Mouse (Mus musculus): Measurements from ENCODE around the gene Gm11111.

Gene Gm11111

GRCm38 (mm10) chr5:98552395-98552794 is at the start of gene Gm11111:
TSS of gene Gm11111 (plus strand) at chr5:98552695.
- H3K27me3 ChIP-seq (ENCODE audit: control insufficient read depth, insufficient read depth, low read length, poor library complexity, severe bottlenecking), result no peaks in the 10 kb centered on the region
- no peaks in the 10 kb centered on the region for H3K36me3 ChIP-seq (ENCODE audit: control insufficient read depth, insufficient read depth, low read length, poor library complexity, severe bottlenecking)
- DNase-seq (ENCODE audit: low read depth, low spot score), result no peak

GRCm38 (mm10) chr5:98516214-98516613 is 36.3 kb upstream of the Gm11111 start:
- no peaks in the 10 kb centered on the region for H3K36me3 ChIP-seq (ENCODE audit: control insufficient read depth, insufficient read depth, low read length, poor library complexity, severe bottlenecking)
- DNase-seq (ENCODE audit: low read depth, low spot score), result no peak
- no peaks in the 10 kb centered on the region for H3K27me3 ChIP-seq (ENCODE audit: control insufficient read depth, insufficient read depth, low read length, poor library complexity, severe bottlenecking)

- DNase-seq (ENCODE audit: low read depth, low spot score), result no peak
- no peaks in the 10 kb centered on the region for H3K27me3 ChIP-seq (ENCODE audit: control insufficient read depth, insufficient read depth, low read length, poor library complexity, severe bottlenecking)
- no peaks in the 10 kb centered on the region for H3K36me3 ChIP-seq (ENCODE audit: control insufficient read depth, insufficient read depth, low read length, poor library complexity, severe bottlenecking)
These were observed 32.4 kb upstream of the Gm11111 start for GRCm38 (mm10) chr5:98520118-98520517.

GRCm38 (mm10) chr5:98522270-98522977 is 30.1 kb upstream of the Gm11111 start:
- Histone ChIP-seq H3K36me3 (ENCODE audit: control insufficient read depth, insufficient read depth, low read length, poor library complexity, severe bottlenecking) (no peaks in the 10 kb centered on the region), H3K27me3 (ENCODE audit: control insufficient read depth, insufficient read depth, low read length, poor library complexity, severe bottlenecking) (no peaks in the 10 kb centered on the region)
- DNase-seq (ENCODE audit: low read depth, low spot score), result no peak

- Histone ChIP-seq H3K36me3 (ENCODE audit: control insufficient read depth, insufficient read depth, low read length, poor library complexity, severe bottlenecking) (no peaks in the 10 kb centered on the region), H3K27me3 (ENCODE audit: control insufficient read depth, insufficient read depth, low read length, poor library complexity, severe bottlenecking) (no peaks in the 10 kb centered on the region)
- DNase-seq (ENCODE audit: low read depth, low spot score), result no peak
These were observed 29.4 kb upstream of the Gm11111 start for GRCm38 (mm10) chr5:98523050-98523449.

- Histone ChIP-seq H3K27me3 (ENCODE audit: control insufficient read depth, insufficient read depth, low read length, poor library complexity, severe bottlenecking) (no peaks in the 10 kb centered on the region), H3K36me3 (ENCODE audit: control insufficient read depth, insufficient read depth, low read length, poor library complexity, severe bottlenecking) (no peaks in the 10 kb centered on the region)
- no peak for DNase-seq (ENCODE audit: low read depth, low spot score)
These were observed 28.7 kb upstream of the Gm11111 start for GRCm38 (mm10) chr5:98523783-98524182.

GRCm38 (mm10) chr5:98541333-98541732 is 11.2 kb upstream of the Gm11111 start:
- Histone ChIP-seq H3K36me3 (ENCODE audit: control insufficient read depth, insufficient read depth, low read length, poor library complexity, severe bottlenecking) (no peaks in the 10 kb centered on the region), H3K27me3 (ENCODE audit: control insufficient read depth, insufficient read depth, low read length, poor library complexity, severe bottlenecking) (no peaks in the 10 kb centered on the region)
- no peak for DNase-seq (ENCODE audit: low read depth, low spot score)

- no peak for DNase-seq (ENCODE audit: low read depth, low spot score)
- H3K36me3 ChIP-seq (ENCODE audit: control insufficient read depth, insufficient read depth, low read length, poor library complexity, severe bottlenecking), result no peaks in the 10 kb centered on the region
- no peaks in the 10 kb centered on the region for H3K27me3 ChIP-seq (ENCODE audit: control insufficient read depth, insufficient read depth, low read length, poor library complexity, severe bottlenecking)
These were observed 2.2 kb upstream of the Gm11111 start for GRCm38 (mm10) chr5:98550285-98550684.

- H3K36me3 ChIP-seq (ENCODE audit: control insufficient read depth, insufficient read depth, low read length, poor library complexity, severe bottlenecking), result no peaks in the 10 kb centered on the region
- no peak for DNase-seq (ENCODE audit: low read depth, low spot score)
- no peaks in the 10 kb centered on the region for H3K27me3 ChIP-seq (ENCODE audit: control insufficient read depth, insufficient read depth, low read length, poor library complexity, severe bottlenecking)
These were observed 1.6 kb upstream of the Gm11111 start for GRCm38 (mm10) chr5:98550873-98551272.

GRCm38 (mm10) chr5:98552811-98553601 is 511 bp downstream of the Gm11111 start:
- H3K36me3 ChIP-seq (ENCODE audit: control insufficient read depth, insufficient read depth, low read length, poor library complexity, severe bottlenecking), result no peaks in the 10 kb centered on the region
- no peaks in the 10 kb centered on the region for H3K27me3 ChIP-seq (ENCODE audit: control insufficient read depth, insufficient read depth, low read length, poor library complexity, severe bottlenecking)
- DNase-seq (ENCODE audit: low read depth, low spot score), result no peak

GRCm38 (mm10) chr5:98561301-98561700 is 8.8 kb downstream of the Gm11111 start:
- DNase-seq (ENCODE audit: low read depth, low spot score), result no peak
- Histone ChIP-seq H3K36me3 (ENCODE audit: control insufficient read depth, insufficient read depth, low read length, poor library complexity, severe bottlenecking) (no peaks in the 10 kb centered on the region), H3K27me3 (ENCODE audit: control insufficient read depth, insufficient read depth, low read length, poor library complexity, severe bottlenecking) (no peaks in the 10 kb centered on the region)

- Histone ChIP-seq H3K27me3 (ENCODE audit: control insufficient read depth, insufficient read depth, low read length, poor library complexity, severe bottlenecking) (no peaks in the 10 kb centered on the region), H3K36me3 (ENCODE audit: control insufficient read depth, insufficient read depth, low read length, poor library complexity, severe bottlenecking) (no peaks in the 10 kb centered on the region)
- no peak for DNase-seq (ENCODE audit: low read depth, low spot score)
These were observed 10.3 kb downstream of the Gm11111 start for GRCm38 (mm10) chr5:98562806-98563205.

- no peak for DNase-seq (ENCODE audit: low read depth, low spot score)
- no peaks in the 10 kb centered on the region for H3K27me3 ChIP-seq (ENCODE audit: control insufficient read depth, insufficient read depth, low read length, poor library complexity, severe bottlenecking)
These were observed 11.3 kb downstream of the Gm11111 start for GRCm38 (mm10) chr5:98563801-98564200.

GRCm38 (mm10) chr5:98566461-98567193 is 14.1 kb downstream of the Gm11111 start:
- DNase-seq (ENCODE audit: low read depth, low spot score), result no peak
- H3K27me3 ChIP-seq (ENCODE audit: control insufficient read depth, insufficient read depth, low read length, poor library complexity, severe bottlenecking), result no peaks in the 10 kb centered on the region
- no peaks in the 10 kb centered on the region for H3K36me3 ChIP-seq (ENCODE audit: control insufficient read depth, insufficient read depth, low read length, poor library complexity, severe bottlenecking)

More at GRCm38 (mm10) chr5:98563801-98564200, 11.3 kb downstream of the Gm11111 start:
- no peaks in the 10 kb centered on the region for H3K36me3 ChIP-seq (ENCODE audit: control insufficient read depth, insufficient read depth, low read length, poor library complexity, severe bottlenecking)

GRCm38 (mm10) chr5:98568481-98568880 is 16.0 kb downstream of the Gm11111 start:
- H3K27me3 ChIP-seq (ENCODE audit: control insufficient read depth, insufficient read depth, low read length, poor library complexity, severe bottlenecking), result no peaks in the 10 kb centered on the region
- no peak for DNase-seq (ENCODE audit: low read depth, low spot score)
- H3K36me3 ChIP-seq (ENCODE audit: control insufficient read depth, insufficient read depth, low read length, poor library complexity, severe bottlenecking), result no peaks in the 10 kb centered on the region

Measured in splenic B cell, adult 2 months (primary cell).